Mouse (Mus musculus): ENCODE measurements at regions not wholly inside any gene's neighbourhood (a gene's known extent, or its start where the extent isn't known, plus 50 kb on each side); places are given as distances from the start of the nearest gene placed in this dataset.

DNA sequence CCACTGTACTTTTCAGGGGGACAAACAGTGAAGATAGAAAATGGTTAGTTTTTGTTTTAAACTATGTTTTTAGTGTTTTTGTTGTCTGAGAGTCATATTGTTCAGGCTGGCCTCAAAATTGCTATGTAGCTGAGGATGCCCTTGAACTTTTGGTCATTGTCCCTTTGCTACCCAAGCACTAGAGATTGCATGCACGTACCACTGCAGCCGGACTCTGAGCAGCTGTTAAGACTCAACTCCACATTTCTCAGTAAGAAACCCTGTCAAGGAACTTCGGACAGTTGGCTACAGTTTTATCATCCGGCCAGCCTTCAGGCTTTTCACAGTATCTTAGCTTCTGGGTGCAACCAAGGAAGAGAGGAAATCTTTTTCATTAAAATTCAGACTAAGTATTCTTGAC lies 173.9 kb upstream of the Fam19a1 start:
- WGBS = 91% methylated on average over 4 of the region's 4 CpGs

DNA sequence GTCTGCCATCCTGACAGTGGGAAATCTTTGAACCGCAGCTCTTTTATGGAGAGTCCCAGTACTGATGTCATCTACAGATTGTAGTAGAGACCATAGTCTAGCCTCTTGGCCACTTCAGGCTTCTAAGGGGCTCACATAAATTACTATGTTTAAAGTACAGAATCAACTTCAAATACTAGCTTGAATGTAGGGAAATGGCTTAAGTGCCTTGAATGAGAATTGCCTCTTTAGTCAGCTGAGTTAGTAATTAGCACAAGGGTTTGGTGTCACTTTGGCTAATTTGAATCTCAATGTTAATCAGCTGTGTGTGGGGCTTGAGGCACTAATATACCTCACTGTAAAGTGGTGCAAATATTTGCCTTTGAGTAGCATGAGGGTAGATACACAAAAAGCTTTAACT lies 152.2 kb upstream of the Fam19a1 start:
- no peaks in the 10 kb centered on the region for H3K27me3 ChIP-seq
- WGBS = 63% methylated on average over 1 of the region's 1 CpGs
- H3K36me3 ChIP-seq = no peaks in the 10 kb centered on the region

More for the DNA sequence above, 173.9 kb upstream of the Fam19a1 start:
- no peak for ATAC-seq (replicated peaks)
- H3K36me3 ChIP-seq = no peaks in the 10 kb centered on the region
- H3K9me3 ChIP-seq = no peaks in the 10 kb centered on the region
- H3K27ac ChIP-seq (replicated peaks) = no peak overlapping the region
- H3K4me2 ChIP-seq (replicated peaks) = no peak overlapping the region
- no peaks in the 10 kb centered on the region for H3K4me1 ChIP-seq
- H3K4me3 ChIP-seq = no peak overlapping the region
- H3K27me3 ChIP-seq = no peaks in the 10 kb centered on the region
- H3K9ac ChIP-seq (replicated peaks) = no peak overlapping the region

DNA sequence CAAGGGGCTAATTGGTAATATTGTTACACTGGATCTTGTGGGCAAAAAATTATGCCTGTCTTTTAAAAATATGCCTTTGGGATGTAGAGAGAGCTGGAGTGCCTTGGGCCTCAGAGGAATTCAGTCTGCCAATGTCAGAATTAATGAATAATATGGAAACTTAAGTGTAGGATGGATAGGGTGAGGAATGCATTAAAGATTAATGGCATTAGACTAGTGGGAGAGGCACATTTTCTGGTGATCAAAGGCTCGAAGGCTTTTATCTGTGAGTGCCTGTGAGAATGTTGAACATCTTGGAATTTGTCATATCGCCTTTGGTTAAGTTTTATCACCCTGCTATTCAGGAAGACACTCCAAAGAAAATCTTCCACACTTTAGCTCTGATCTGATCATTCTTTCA lies 146.7 kb upstream of the Fam19a1 start:
- no peak overlapping the region for H3K4me3 ChIP-seq
- no peak overlapping the region for H3K27ac ChIP-seq (replicated peaks)
- no peak for ATAC-seq (replicated peaks)
- WGBS = 76% methylated on average over 2 of the region's 2 CpGs
- H3K4me2 ChIP-seq (replicated peaks) = no peak overlapping the region
- no peak overlapping the region for H3K9ac ChIP-seq (replicated peaks)
- no peaks in the 10 kb centered on the region for H3K4me1 ChIP-seq
- H3K9me3 ChIP-seq = no peaks in the 10 kb centered on the region
- H3K27me3 ChIP-seq = no peaks in the 10 kb centered on the region
- H3K36me3 ChIP-seq = no peaks in the 10 kb centered on the region

More for the DNA sequence above, 152.2 kb upstream of the Fam19a1 start:
- no peak; the same call in 1 of the 2 replicates for ATAC-seq (replicated peaks)
- H3K4me3 ChIP-seq = no peak overlapping the region
- H3K9me3 ChIP-seq = no peaks in the 10 kb centered on the region
- no peak overlapping the region for H3K9ac ChIP-seq (replicated peaks)
- no peaks in the 10 kb centered on the region for H3K4me1 ChIP-seq
- no peak overlapping the region for H3K4me2 ChIP-seq (replicated peaks)
- no peak overlapping the region for H3K27ac ChIP-seq (replicated peaks)

DNA sequence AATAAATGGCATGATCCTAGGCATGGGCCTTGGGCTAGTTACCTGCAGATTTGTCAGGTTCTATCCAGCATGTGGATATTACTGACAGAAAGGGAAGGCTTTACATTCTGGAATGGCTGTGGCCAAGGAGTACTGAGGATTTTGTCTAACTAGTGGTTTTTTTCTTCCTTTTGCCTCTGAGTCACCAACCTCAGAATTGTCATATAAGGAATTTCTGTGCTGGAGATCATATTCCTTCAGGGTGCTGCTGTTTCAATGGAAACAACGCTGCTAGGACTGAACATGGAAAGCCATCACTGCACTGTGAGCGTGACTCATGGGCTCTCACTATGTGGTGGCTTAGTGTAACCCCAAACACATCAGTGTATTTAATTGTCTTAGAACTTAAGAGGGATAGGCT lies 137.0 kb upstream of the Fam19a1 start:
- ATAC-seq (replicated peaks) = no peak
- H3K4me3 ChIP-seq = no peak overlapping the region
- H3K4me1 ChIP-seq = no peaks in the 10 kb centered on the region
- H3K9me3 ChIP-seq = no peaks in the 10 kb centered on the region
- WGBS = 94% methylated on average over 2 of the region's 2 CpGs
- no peaks in the 10 kb centered on the region for H3K27me3 ChIP-seq
- no peaks in the 10 kb centered on the region for H3K36me3 ChIP-seq
- H3K27ac ChIP-seq (replicated peaks) = no peak overlapping the region
- no peak overlapping the region for H3K4me2 ChIP-seq (replicated peaks)
- H3K9ac ChIP-seq (replicated peaks) = no peak overlapping the region

DNA sequence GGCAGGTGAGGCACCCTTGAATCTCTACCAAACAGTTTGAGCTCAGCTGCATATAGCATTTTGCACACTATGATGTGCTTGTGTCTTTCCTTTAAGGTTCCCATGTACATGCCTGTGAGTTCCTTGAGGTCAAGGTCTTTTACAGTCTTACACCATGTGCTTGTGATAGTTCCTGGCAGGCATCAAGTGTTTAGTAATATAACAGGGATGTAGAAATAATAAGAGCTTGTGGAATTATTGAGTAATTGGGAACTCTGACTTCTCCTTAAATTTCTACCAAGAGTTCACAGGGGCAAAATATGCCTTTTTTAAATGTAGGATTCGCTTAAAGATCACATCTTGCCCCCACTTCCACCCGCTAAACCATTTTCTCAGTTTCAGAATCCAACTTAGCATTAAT lies 115.9 kb upstream of the Fam19a1 start:
- no peaks in the 10 kb centered on the region for H3K9me3 ChIP-seq
- WGBS = 90% methylated on average over 2 of the region's 2 CpGs
- no peak overlapping the region for H3K9ac ChIP-seq (replicated peaks)
- H3K36me3 ChIP-seq = no peaks in the 10 kb centered on the region
- H3K4me1 ChIP-seq = peaks cover 5% of the 10 kb centered on the region; the same call in 1 of the 2 replicates
- ATAC-seq (replicated peaks) = no peak
- H3K4me2 ChIP-seq (replicated peaks) = no peak overlapping the region
- no peak overlapping the region for H3K4me3 ChIP-seq
- H3K27me3 ChIP-seq = no peaks in the 10 kb centered on the region
- H3K27ac ChIP-seq (replicated peaks) = no peak overlapping the region

DNA sequence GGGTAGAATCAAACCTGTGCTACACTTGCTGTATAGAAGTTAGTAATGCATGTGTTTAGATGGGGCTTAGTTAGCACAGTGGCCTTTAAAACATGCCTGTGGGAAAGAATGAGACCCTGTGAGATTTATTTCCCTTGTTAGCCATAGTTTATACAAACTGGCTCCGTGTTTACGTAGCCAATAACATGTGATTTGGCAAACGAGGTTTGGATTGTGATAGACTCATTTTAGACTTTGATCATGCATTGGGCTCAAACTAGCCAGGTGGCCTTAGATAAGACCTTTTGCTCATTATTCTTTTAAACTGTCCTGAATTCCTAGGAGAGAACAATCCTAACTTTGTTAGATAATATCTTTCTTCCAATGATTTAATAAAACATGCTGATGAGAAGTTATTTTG lies 115.2 kb upstream of the Fam19a1 start:
- Histone ChIP-seq H3K4me3 (no peak overlapping the region), H3K4me2 (replicated peaks) (no peak overlapping the region), H3K36me3 (no peaks in the 10 kb centered on the region), H3K4me1 (peaks cover 5% of the 10 kb centered on the region; the same call in 1 of the 2 replicates), H3K27me3 (no peaks in the 10 kb centered on the region), H3K9me3 (no peaks in the 10 kb centered on the region), H3K27ac (replicated peaks) (no peak overlapping the region), H3K9ac (replicated peaks) (no peak overlapping the region)
- no peak for ATAC-seq (replicated peaks)
- 57% methylated on average over 3 of the region's 3 CpGs for WGBS

DNA sequence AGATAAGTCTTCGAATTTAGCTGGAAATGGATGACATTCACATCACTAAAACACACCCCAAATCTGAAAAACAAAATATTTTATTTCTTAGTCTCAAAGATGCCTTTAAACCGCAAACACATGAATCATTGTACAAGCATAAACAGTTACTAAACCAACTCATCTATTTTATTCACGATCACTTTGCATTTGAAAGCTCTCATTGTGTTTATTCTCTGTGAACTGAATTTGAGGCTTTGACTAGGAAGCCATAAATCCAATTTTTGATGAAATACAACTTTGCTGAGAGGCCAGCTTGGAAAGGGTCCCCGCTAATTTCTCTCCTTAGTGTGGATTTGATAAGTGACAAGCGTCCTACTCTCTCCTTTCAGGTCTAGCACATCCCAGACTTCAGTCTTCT lies 113.5 kb upstream of the Fam19a1 start:
- Histone ChIP-seq H3K4me2 (replicated peaks) (no peak overlapping the region), H3K27me3 (no peaks in the 10 kb centered on the region), H3K4me3 (no peak overlapping the region), H3K27ac (replicated peaks) (no peak overlapping the region), H3K4me1 (peaks cover 5% of the 10 kb centered on the region; the same call in 1 of the 2 replicates), H3K9me3 (no peaks in the 10 kb centered on the region), H3K9ac (replicated peaks) (no peak overlapping the region), H3K36me3 (no peaks in the 10 kb centered on the region)
- 88% methylated on average over 5 of the region's 5 CpGs for WGBS
- no peak for ATAC-seq (replicated peaks)

DNA sequence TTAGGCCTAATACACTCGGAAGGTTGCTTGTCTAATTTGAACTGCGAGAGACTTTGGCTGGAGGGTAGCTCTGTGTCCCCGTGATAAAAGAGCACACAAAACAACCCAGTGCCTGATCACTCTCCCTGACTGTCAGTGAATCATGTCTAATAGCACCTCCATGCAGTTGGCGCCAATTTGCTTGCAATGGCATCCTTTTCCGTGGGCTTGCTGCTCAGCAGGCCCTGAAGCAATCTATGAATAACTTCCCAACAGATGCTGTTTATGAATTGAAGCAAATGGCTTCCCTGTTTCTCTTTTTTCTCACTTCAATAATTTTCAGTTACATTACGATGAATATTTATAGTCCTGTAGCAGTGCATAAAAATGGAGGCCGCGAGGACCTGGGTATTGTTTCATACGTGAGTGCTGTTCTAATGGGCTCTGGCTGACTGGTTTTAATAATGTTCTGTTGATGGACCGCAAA lies 112.9 kb upstream of the Fam19a1 start:
- 60% methylated on average over 10 of the region's 10 CpGs for WGBS
- no peak overlapping the region for H3K9ac ChIP-seq (replicated peaks)
- no peak overlapping the region for H3K4me2 ChIP-seq (replicated peaks)
- no peaks in the 10 kb centered on the region for H3K36me3 ChIP-seq
- H3K27ac ChIP-seq (replicated peaks) = no peak overlapping the region
- peaks cover 5% of the 10 kb centered on the region; the same call in 1 of the 2 replicates for H3K4me1 ChIP-seq
- H3K9me3 ChIP-seq = no peaks in the 10 kb centered on the region
- no peaks in the 10 kb centered on the region for H3K27me3 ChIP-seq
- ATAC-seq (replicated peaks) = peak; percentile 73
- H3K4me3 ChIP-seq = no peak overlapping the region

DNA sequence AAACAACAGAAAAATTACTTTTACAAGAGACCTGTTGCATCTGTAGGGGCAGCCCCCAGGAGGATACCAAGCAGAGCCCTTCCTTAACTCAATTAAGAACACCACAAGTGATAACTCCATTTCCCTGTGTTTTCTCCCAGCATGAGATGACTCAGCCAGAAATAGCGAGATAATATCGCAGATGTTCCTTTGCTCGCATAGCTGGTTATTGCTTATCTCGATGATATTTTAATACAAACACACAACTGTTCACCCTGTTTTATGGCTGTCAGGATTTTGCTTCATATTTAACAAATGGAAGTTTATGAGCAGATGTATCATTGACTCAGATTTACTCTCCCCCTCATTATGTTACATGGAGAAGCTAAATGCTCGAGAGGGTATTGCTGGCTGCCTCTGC lies 101.7 kb upstream of the Fam19a1 start:
- Histone ChIP-seq H3K27me3 (no peaks in the 10 kb centered on the region), H3K27ac (replicated peaks) (no peak overlapping the region), H3K4me3 (no peak overlapping the region), H3K36me3 (no peaks in the 10 kb centered on the region), H3K9ac (replicated peaks) (no peak overlapping the region), H3K4me1 (no peaks in the 10 kb centered on the region), H3K9me3 (no peaks in the 10 kb centered on the region), H3K4me2 (replicated peaks) (no peak overlapping the region)
- 91% methylated on average over 5 of the region's 5 CpGs for WGBS
- ATAC-seq (replicated peaks) = no peak

DNA sequence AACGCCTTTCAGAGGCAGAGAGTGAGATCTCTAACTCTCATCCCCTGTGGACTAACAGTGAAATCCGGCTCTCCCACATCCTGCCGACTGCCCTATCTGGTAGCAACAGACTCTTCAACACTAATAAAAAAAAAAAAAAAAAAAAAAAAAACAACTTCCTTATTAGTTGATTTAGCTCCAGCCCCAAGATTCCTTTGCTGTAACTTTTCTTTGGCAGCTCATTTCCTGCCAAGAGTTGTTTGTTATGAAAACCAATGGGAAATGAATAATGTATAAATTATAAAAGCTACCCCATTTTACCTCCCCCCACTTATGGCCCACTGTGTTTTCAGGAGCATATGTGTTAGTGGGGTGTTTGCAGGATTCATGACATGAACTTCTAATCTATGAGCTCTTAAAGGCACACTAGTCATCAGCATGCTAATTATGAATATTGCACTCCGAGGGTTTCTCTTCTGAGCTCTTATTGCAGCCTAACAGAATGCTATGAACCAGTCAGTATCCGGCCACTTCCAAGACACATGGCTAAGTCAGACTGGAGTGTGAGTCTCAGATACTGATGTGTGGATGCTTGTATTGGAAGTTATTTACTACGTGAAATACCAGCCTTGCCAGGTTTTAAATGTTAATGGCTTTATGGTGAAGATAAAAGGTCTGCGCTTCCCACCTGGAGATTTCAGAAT lies 84.8 kb upstream of the Fam19a1 start:
- H3K4me3 ChIP-seq = no peak overlapping the region
- H3K36me3 ChIP-seq = no peaks in the 10 kb centered on the region
- no peaks in the 10 kb centered on the region for H3K27me3 ChIP-seq
- no peak overlapping the region for H3K9ac ChIP-seq (replicated peaks)
- WGBS = 79% methylated on average over 7 of the region's 7 CpGs
- H3K4me1 ChIP-seq = no peaks in the 10 kb centered on the region
- H3K27ac ChIP-seq (replicated peaks) = no peak overlapping the region
- ATAC-seq (replicated peaks) = no peak
- no peak overlapping the region for H3K4me2 ChIP-seq (replicated peaks)
- peaks cover 5% of the 10 kb centered on the region; the same call in 1 of the 2 replicates for H3K9me3 ChIP-seq

DNA sequence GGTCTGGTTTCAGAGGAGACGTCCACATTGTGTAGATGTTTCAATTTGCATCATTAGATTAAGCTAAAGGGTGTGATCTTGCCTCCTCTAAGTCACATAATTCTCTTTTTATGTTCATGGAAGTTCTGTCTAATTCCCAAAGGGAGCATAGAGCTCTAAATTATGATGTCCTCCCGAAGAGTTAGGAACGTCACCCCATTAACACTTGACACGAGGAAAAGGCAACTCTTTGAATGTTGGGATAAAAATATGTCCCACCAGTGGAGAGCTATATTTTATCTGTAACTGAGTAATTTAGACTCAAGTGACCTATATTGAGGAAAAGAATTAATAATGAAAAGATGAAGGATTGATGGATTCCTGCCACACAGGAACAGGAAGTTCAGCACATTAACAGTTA lies 69.2 kb upstream of the Fam19a1 start:
- Histone ChIP-seq H3K36me3 (no peaks in the 10 kb centered on the region), H3K4me3 (no peak overlapping the region), H3K4me1 (no peaks in the 10 kb centered on the region), H3K9me3 (no peaks in the 10 kb centered on the region), H3K27me3 (no peaks in the 10 kb centered on the region), H3K4me2 (replicated peaks) (no peak overlapping the region), H3K27ac (replicated peaks) (no peak overlapping the region), H3K9ac (replicated peaks) (no peak overlapping the region)
- 82% methylated on average over 4 of the region's 4 CpGs for WGBS
- ATAC-seq (replicated peaks) = no peak

DNA sequence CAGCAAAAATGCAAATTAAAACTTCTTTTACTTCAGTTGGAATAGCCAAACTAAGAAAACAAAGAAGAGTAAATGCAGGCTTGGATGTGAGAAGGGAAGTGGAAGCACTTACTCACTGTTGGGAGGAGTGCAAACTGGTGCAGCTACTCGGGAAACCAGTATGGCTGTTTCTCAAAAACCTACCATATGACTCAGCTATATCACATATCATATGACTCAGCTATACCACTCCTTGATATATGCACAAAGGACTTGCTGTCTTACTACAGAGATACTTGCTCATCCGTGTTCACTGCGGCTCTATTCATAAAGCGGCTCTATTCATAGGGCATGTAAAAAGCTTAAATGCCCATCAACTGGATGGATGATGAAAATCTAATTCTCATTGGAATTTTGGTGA lies 59.5 kb upstream of the Fam19a1 start:
- Histone ChIP-seq H3K9ac (replicated peaks) (no peak overlapping the region), H3K4me3 (no peak overlapping the region), H3K4me2 (replicated peaks) (no peak overlapping the region), H3K27me3 (no peaks in the 10 kb centered on the region), H3K27ac (replicated peaks) (no peak overlapping the region), H3K9me3 (no peaks in the 10 kb centered on the region), H3K36me3 (no peaks in the 10 kb centered on the region), H3K4me1 (no peaks in the 10 kb centered on the region)
- WGBS = 89% methylated on average over 4 of the region's 4 CpGs
- ATAC-seq (replicated peaks) = no peak

DNA sequence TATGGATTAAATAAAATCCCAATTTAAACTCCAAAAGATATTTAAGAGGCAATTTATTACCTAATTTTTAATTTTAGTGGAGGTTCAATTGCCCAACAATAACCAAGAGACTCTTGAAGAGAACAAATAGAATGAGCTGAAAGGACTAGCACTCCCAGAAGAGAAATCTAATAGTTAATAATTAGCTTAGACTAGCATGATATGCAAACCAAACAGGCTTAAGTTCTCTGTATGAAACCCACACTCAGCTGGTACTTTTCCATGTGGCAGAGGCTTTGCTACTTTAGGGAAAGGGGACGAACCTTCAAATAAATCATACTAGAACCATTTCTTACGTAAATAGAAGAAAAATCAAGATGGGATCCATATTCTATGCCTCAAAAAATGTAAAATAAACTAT lies 55.9 kb upstream of the Fam19a1 start:
- Histone ChIP-seq H3K4me2 (replicated peaks) (no peak overlapping the region), H3K9ac (replicated peaks) (no peak overlapping the region), H3K27ac (replicated peaks) (no peak overlapping the region), H3K9me3 (no peaks in the 10 kb centered on the region), H3K27me3 (no peaks in the 10 kb centered on the region), H3K4me3 (no peak overlapping the region), H3K36me3 (no peaks in the 10 kb centered on the region), H3K4me1 (no peaks in the 10 kb centered on the region)
- no peak for ATAC-seq (replicated peaks)
- WGBS = 83% methylated on average over 2 of the region's 2 CpGs

All from forebrain, embryonic 15.5 days (tissue).